Mouse (Mus musculus) lung, embryonic 16.5 days (tissue): ENCODE measurements around the gene Tnnt2. TPM values are rescaled to one million over a fixed set of nuclear protein-coding genes. Genes with fewer than 3 reads are reported as not detected.

Source experiments
- ATAC-seq: fragments of 200-750 bp; cut with Nextera tagmentation; 2 replicates; pipeline ENCODE4 v1.8.0; 2017; ENCODE audit warnings: low read depth, mild to moderate bottlenecking, moderate library complexity
- H3K27ac ChIP-seq: fragments of 300-500 bp; sonication (generic); 2 replicates; pipeline ENCODE4 v1.5.1; 2014; ENCODE audit warnings: mild to moderate bottlenecking, control low read depth, low read length
- H3K27me3 ChIP-seq: fragments of 300-500 bp; sonication (generic); 2 replicates; pipeline ENCODE4 v1.6.1; 2014; ENCODE audit warnings: low read depth, low read length, mixed read lengths; ENCODE audit not compliant: control insufficient read depth, insufficient read depth
- H3K36me3 ChIP-seq: fragments of 300-500 bp; sonication (generic); 2 replicates; pipeline ENCODE4 v1.6.1; 2014; ENCODE audit warnings: low read length; ENCODE audit not compliant: control insufficient read depth, insufficient read depth
- H3K4me1 ChIP-seq: fragments of 300-500 bp; sonication (generic); replicated peaks from 2 replicates; pipeline ENCODE4 v1.6.1; 2014; ENCODE audit warnings: low read length, mixed read lengths; ENCODE audit not compliant: control insufficient read depth, insufficient read depth
- H3K4me2 ChIP-seq: fragments of 300-500 bp; sonication (generic); 2 replicates; pipeline ENCODE4 v1.6.1; 2014; ENCODE audit warnings: low read depth, low read length, control low read depth
- H3K4me3 ChIP-seq: fragments of 300-500 bp; sonication (generic); 2 replicates; pipeline ENCODE4 v1.5.1; 2014; ENCODE audit warnings: mild to moderate bottlenecking, low read length, control low read depth
- H3K9ac ChIP-seq: fragments of 300-500 bp; sonication (generic); 2 replicates; pipeline ENCODE4 v1.6.1; 2014; ENCODE audit warnings: low read length, control low read depth
- H3K9me3 ChIP-seq: fragments of 300-500 bp; sonication (generic); 2 replicates; pipeline ENCODE4 v1.6.1; 2016; ENCODE audit warnings: low read length; ENCODE audit not compliant: control insufficient read depth
- WGBS: fragments of 180-500 bp; shearing (Covaris S2); extraction: QIAGEN DNeasy Blood & Tissue Kit; methylation state at CpG from one replicate; pipeline ENCODE4 v1.1.7; 2014; 5-methylcytosine and 5-hydroxymethylcytosine counted together
- polyA plus RNA-seq: library from polyadenylated mRNA; unstranded; fragments of >200 nt; fragmentation: Nextera tagmentation; extraction: Ambion mirVana; gene quantifications from 2 replicates; pipeline ENCODE4 v1.2.1, GENCODE M21; 2015

The Tnnt2 gene
- polyA plus RNA-seq, 1 experiment from 2014 or later = 158 TPM

DNA sequence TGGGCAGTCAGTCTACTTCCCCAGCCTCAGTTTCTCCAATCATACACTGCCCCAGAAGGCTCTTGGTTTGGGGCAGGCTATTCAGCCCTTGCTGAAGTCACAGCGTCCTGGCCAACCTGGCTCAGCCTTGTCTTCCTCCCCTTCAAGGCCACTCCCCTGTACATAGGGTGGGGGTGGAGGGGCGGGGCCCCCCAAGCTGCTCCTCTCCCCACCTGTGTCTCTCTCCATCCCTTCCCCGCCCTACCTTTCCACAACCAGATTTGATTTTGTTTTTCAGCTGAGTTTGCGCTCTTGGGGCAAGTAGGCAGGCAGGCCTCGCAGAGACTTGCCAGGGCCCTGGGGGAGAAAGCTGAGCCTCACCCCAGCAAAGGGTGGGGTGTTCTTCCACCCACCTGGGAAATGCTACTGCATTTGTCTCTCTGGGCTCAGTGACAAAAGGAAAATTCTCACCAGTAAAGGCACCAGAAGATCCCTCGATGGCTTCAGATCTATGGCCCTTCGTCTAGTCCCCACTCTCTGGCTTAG lies 63.9 kb downstream of the Tnnt2 start:
- no peaks in the 10 kb centered on the region for H3K27me3 ChIP-seq
- 63% methylated on average over 7 of the region's 7 CpGs for WGBS

More for the DNA sequence above, 63.9 kb downstream of the Tnnt2 start:
- no peak overlapping the region for H3K4me3 ChIP-seq
- no peaks in the 10 kb centered on the region for H3K36me3 ChIP-seq
- no peak overlapping the region for H3K9ac ChIP-seq
- H3K27ac ChIP-seq = no peak overlapping the region
- no peaks in the 10 kb centered on the region for H3K9me3 ChIP-seq
- H3K4me1 ChIP-seq = no peaks in the 10 kb centered on the region
- no peak for ATAC-seq
- H3K4me2 ChIP-seq = no peak overlapping the region

Other genes starting within 250 kb of the Tnnt2 start
- 10.8 and 11.5 TPM in 2 replicates for gene Nav1, start 229.1 kb upstream of the Tnnt2 start, polyA plus RNA-seq
- 268 and 290 TPM in 2 replicates for gene Csrp1, start 116.3 kb upstream of the Tnnt2 start, polyA plus RNA-seq
- gene Phlda3, start 70.2 kb upstream of the Tnnt2 start, polyA plus RNA-seq = 62.8 and 63.2 TPM in 2 replicates
- 92.3 and 105 TPM in 2 replicates for gene Tnni1, start 56.9 kb upstream of the Tnnt2 start, polyA plus RNA-seq
- gene Lad1, start 17.8 kb upstream of the Tnnt2 start, polyA plus RNA-seq = 14.1 and 16.2 TPM in 2 replicates
- 0.57 and 1.0 TPM in 2 replicates for gene Pkp1, start 82.9 kb downstream of the Tnnt2 start, polyA plus RNA-seq
- gene Igfn1, start 170.0 kb downstream of the Tnnt2 start, polyA plus RNA-seq = not detected in 2 replicates
- gene Tmem9, start 171.8 kb downstream of the Tnnt2 start, polyA plus RNA-seq = 163 and 171 TPM in 2 replicates
- gene Ascl5, start 214.4 kb downstream of the Tnnt2 start, polyA plus RNA-seq = not detected in 2 replicates
- gene Cacna1s, start 216.4 kb downstream of the Tnnt2 start, polyA plus RNA-seq = 0.29 and 1.0 TPM in 2 replicates